Mouse (Mus musculus) adrenal gland, postnatal 0 days (tissue): ENCODE results near the gene BC035947. TPM values are rescaled to one million over a fixed set of nuclear protein-coding genes. Genes with fewer than 3 reads are reported as not detected.

Experiments used
- polyA plus RNA-seq: library from polyadenylated mRNA; unstranded; fragments of >200 nt; fragmentation: Nextera tagmentation; extraction: Ambion mirVana; gene quantifications from 2 replicates; pipeline ENCODE4 v1.2.1, GENCODE M21; 2015

Gene BC035947
- 0.11 TPM in 1 of 2 replicates, not detected in the other for polyA plus RNA-seq

GRCm38 (mm10) chr1:78511621-78512160, at the start of gene BC035947:
Gene BC035947 (minus strand): TSS chr1:78512158.

GRCm38 (mm10) chr1:78510862-78511261, 1.1 kb downstream of the BC035947 start, which contains the start of gene Mogat1:
Gene Mogat1 (plus strand): TSS chr1:78510991.

DNA sequence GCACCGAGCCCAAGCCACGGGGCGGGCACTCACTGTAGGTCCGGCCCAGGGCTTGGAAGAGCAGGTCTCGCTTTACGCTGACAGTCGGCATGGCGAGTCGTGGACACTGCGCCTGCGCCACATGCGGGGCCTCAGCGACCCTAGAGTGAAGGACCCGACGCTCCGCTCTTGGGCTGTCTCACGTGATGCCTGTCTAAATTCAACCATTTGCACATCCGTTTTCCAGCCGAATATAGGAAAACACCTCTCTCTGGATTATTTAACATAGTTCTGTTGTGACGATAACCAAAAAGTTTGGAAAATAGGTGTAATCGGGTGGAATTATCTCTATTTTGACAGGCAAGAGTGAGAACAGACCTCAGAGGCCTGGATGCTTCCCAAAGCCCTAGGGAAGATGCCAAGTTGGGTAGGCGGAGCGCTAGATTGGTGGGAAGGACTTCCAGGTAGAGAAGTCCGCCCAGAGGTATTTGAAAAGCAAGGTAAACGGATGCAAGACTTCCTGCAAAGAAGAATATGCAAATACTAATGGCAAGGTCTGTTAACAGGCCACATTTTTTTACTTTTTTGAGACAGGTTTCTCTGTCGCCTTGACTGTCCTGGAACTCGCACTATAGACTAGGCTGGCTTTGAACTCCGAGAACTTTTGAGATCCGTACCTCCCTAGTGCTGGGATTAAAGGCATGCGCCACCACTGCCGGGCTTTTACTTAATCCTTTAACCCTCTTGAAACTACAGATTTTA, 23.0 kb downstream of the BC035947 start, which contains the start of gene Farsb:
Gene Farsb (minus strand): TSS at position 146 of the 741 bp plus-strand sequence.

Other genes starting within 250 kb of the BC035947 start
- gene Sgpp2, start 201.8 kb downstream of the BC035947 start, polyA plus RNA-seq = 1.8 and 4.1 TPM in 2 replicates
- gene Farsb, start 23.3 kb downstream of the BC035947 start, polyA plus RNA-seq = 59.5 and 79.0 TPM in 2 replicates
- gene Mogat1, start 1.2 kb downstream of the BC035947 start, polyA plus RNA-seq = not detected in 2 replicates
- 19.5 and 20.6 TPM in 2 replicates for gene Acsl3, start 145.7 kb upstream of the BC035947 start, polyA plus RNA-seq
- 1.1 and 1.6 TPM in 2 replicates for gene Utp14b, start 145.9 kb upstream of the BC035947 start, polyA plus RNA-seq